18 mouse cellular contexts compared by ENCODE assay signal in the genomic region with DNA sequence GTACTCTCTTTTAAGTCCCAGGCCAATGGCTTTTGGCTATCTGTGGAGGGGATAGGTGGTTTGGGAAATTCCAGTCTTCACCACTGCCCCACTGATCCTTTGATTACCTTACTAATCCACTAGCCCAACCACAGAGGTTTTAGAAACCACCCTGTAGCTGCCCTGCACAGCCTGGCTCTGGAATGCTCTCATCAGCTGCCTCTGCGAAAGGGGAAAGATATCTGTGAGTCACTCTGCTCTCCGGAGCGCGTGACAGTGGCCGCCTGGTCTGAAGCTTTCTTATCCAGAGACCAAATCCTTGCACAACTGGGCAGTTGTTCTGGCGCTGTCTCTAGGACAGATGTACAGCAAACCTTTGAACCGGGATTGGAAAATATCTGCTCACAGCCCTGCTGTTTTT. TPM values are rescaled to one million over a fixed set of nuclear protein-coding genes. Genes with fewer than 3 reads are reported as not detected.
A peak's percentile ranks its signal among the peaks of the same experiment; 100 is the strongest.
DNase-seq lines count a peak whose midpoint lies in the region; ATAC-seq and TF ChIP-seq lines count a peak whose summit lies in the region.
"Had no signal": no experiment of that assay in that cellular context is flagged by ENCODE, and none has a peak within 500 bp of the region (broad histone marks: within the 10 kb centered on the region; RNA-seq: fewer than 3 reads in every experiment).

No protein-coding gene starts in this region.

- H3K79me3 ChIP-seq in C2C12 (ENCODE audit: low read depth): no peaks in the 10 kb centered on the region

- H3K27ac ChIP-seq in intestine, embryonic 15.5 days: 0 out of 2 replicates have a peak overlapping the region, but pooled peaks have one; percentile 7
- no peak overlapping the region for H3K27ac ChIP-seq in hindbrain, postnatal 0 days
- H3K27ac ChIP-seq: hindbrain, embryonic 12.5 days; kidney, postnatal 0 days had no signal

- H3K79me2 ChIP-seq in C2C12 (ENCODE audit: control insufficient read depth, insufficient read depth): peaks cover 6% of the 10 kb centered on the region

- TF ChIP-seq CTCF in C2C12 (IDR thresholded peaks at IDR 0.05; ENCODE audit: control insufficient read depth, insufficient read depth, insufficient read length): no peak
- no peak for TF ChIP-seq CTCF in hindbrain, postnatal 0 days (IDR thresholded peaks at IDR 0.05; ENCODE audit: low read depth)

- no peaks in the 10 kb centered on the region for H3K9me3 ChIP-seq in intestine, embryonic 15.5 days
- H3K9me3 ChIP-seq in hindbrain, postnatal 0 days (ENCODE audit: low read length): no peaks in the 10 kb centered on the region
- H3K9me3 ChIP-seq: hindbrain, embryonic 12.5 days had no signal

- ATAC-seq in intestine, embryonic 15.5 days: peak; percentile 39; the same call in 1 of the 2 replicates
- ATAC-seq in hindbrain, postnatal 0 days: no peak

- no peak overlapping the region for H3K4me2 ChIP-seq in intestine, embryonic 15.5 days (replicated peaks)
- no peak overlapping the region for H3K4me2 ChIP-seq in hindbrain, postnatal 0 days (ENCODE audit: low read depth, low read length)
- H3K4me2 ChIP-seq: hindbrain, embryonic 12.5 days had no signal

- H3ac ChIP-seq in C2C12 (ENCODE audit: control insufficient read depth, insufficient read length, low read depth): no peak overlapping the region

- intact Hi-C loops in heart, postnatal 36 days (cut with DNase I): no loop called here

- peak; percentile 97 for DNase-seq in heart, adult 11 months
- no peak for DNase-seq in heart, postnatal 36 days
- peak; percentile 34 for DNase-seq in brain, adult 2 months (ENCODE audit: low read depth, low spot score)
- DNase-seq in hindbrain, postnatal 0 days (ENCODE audit: low spot score): no peak
- no peak for DNase-seq in embryo, embryonic 10 days (ENCODE audit: low spot score)
- no peak for DNase-seq in spleen, adult 18-20 months
- DNase-seq: cerebellum, adult 11 months; lung, adult 2 months; midbrain, embryonic 14.5 days; thymus, postnatal 25 days had no signal

- 80% methylated on average over 7 of the region's 7 CpGs for WGBS in intestine, embryonic 15.5 days
- 78% methylated on average over 7 of the region's 7 CpGs for WGBS in hindbrain, postnatal 0 days

- H3K4me3 ChIP-seq in C2C12 (ENCODE audit: insufficient read depth, poor library complexity, severe bottlenecking): no peak overlapping the region
- no peak overlapping the region for H3K4me3 ChIP-seq in intestine, embryonic 15.5 days (replicated peaks)
- H3K4me3 ChIP-seq in hindbrain, postnatal 0 days (ENCODE audit: low read length): no peak overlapping the region
- H3K4me3 ChIP-seq: hindbrain, embryonic 12.5 days had no signal

- peaks cover 8% of the 10 kb centered on the region for H3K36me3 ChIP-seq in C2C12 (ENCODE audit: control insufficient read depth, insufficient read depth)
- peaks cover under 1% of the 10 kb centered on the region; the same call in 1 of the 2 replicates for H3K36me3 ChIP-seq in intestine, embryonic 15.5 days
- peaks cover 8% of the 10 kb centered on the region; the same call in 1 of the 2 replicates for H3K36me3 ChIP-seq in hindbrain, postnatal 0 days (ENCODE audit: insufficient read depth, low read length)

- no peaks in the 10 kb centered on the region for H3K27me3 ChIP-seq in C2C12 (ENCODE audit: control insufficient read depth, insufficient read depth, insufficient read length)
- H3K27me3 ChIP-seq in intestine, embryonic 15.5 days (replicated peaks): no peaks in the 10 kb centered on the region
- H3K27me3 ChIP-seq in hindbrain, postnatal 0 days (ENCODE audit: insufficient read depth, low read length): no peaks in the 10 kb centered on the region
- H3K27me3 ChIP-seq: hindbrain, embryonic 12.5 days had no signal

- no peak overlapping the region for H3K9ac ChIP-seq in intestine, embryonic 15.5 days
- no peak overlapping the region for H3K9ac ChIP-seq in hindbrain, postnatal 0 days (replicated peaks; ENCODE audit: low read length)
- H3K9ac ChIP-seq: hindbrain, embryonic 12.5 days had no signal

- H3K4me1 ChIP-seq in intestine, embryonic 15.5 days (replicated peaks): peaks cover 6% of the 10 kb centered on the region
- peaks cover 5% of the 10 kb centered on the region; the same call in 1 of the 2 replicates for H3K4me1 ChIP-seq in hindbrain, postnatal 0 days (ENCODE audit: insufficient read depth, low read length)

TF ChIP-seq in C2C12, 6 proteins besides CTCF, POLR2A, EP300 and RAD21:
- TF ChIP-seq MAX (IDR thresholded peaks at IDR 0.05) (peak; percentile 71), MYOG (IDR thresholded peaks at IDR 0.05; ENCODE audit: control insufficient read depth, extremely low read depth, insufficient read length) (no peak), MYOD1 (IDR thresholded peaks at IDR 0.05; ENCODE audit: control insufficient read depth, insufficient read length, low read depth) (peak; percentile 67), CEBPB (IDR thresholded peaks at IDR 0.05; ENCODE audit: low read depth) (peak; percentile 92), USF1 (IDR thresholded peaks at IDR 0.05; ENCODE audit: low read depth) (peak; percentile 59), FOSL1 (IDR thresholded peaks at IDR 0.05; ENCODE audit: insufficient read depth, low read length, poor library complexity, severe bottlenecking) (peak; percentile 4)

RNA-seq across cellular contexts. Expression of gene Ppp1r27, which starts 3.9 kb away (rescaled TPM):
- under 1 TPM in 1 of 2 experiments, not detected in 1; 0.67 TPM for total RNA-seq in heart, postnatal 36 days (2021)
- polyA plus RNA-seq in C2C12 (2012; fragmentation: generic; extraction: Trizol): 0.12 TPM
- polyA plus RNA-seq in intestine, embryonic 15.5 days (2015; fragmentation: Nextera tagmentation; extraction: Ambion mirVana): not detected in 2 replicates
- not detected in 2 replicates for total RNA-seq in hindbrain, postnatal 0 days (2014; rRNA removed)
- not detected in 2 replicates for polyA plus RNA-seq in hindbrain, postnatal 0 days (2015; fragmentation: Nextera tagmentation; extraction: Ambion mirVana)
- total RNA-seq: left cerebral cortex, adult 8-10 months had no signal
- polyA plus RNA-seq: embryonic facial prominence, embryonic 11.5 days; frontal cortex, adult 2 months; hindbrain, embryonic 12.5 days; midbrain, embryonic 14.5 days; spleen, adult 2 months had no signal

RNA-seq across cellular contexts. Expression of gene Mcrip1, which starts 5.3 kb away (rescaled TPM):
- total RNA-seq in heart, postnatal 36 days (2021): 10 to 100 TPM; 43.1 to 43.7 TPM
- polyA plus RNA-seq in C2C12 (2012; fragmentation: generic; extraction: Trizol): 90.7 TPM
- polyA plus RNA-seq in intestine, embryonic 15.5 days (2015; fragmentation: Nextera tagmentation; extraction: Ambion mirVana): 135 and 142 TPM in 2 replicates
- total RNA-seq in hindbrain, postnatal 0 days (2014; rRNA removed): 144 and 192 TPM in 2 replicates
- polyA plus RNA-seq in hindbrain, postnatal 0 days (2015; fragmentation: Nextera tagmentation; extraction: Ambion mirVana): 250 and 257 TPM in 2 replicates

RNA-seq across cellular contexts. Expression of gene P4hb, which starts 18.2 kb away (rescaled TPM):
- 100 to 1,000 TPM; 252 to 258 TPM for total RNA-seq in heart, postnatal 36 days (2021)
- 519 TPM for polyA plus RNA-seq in C2C12 (2012; fragmentation: generic; extraction: Trizol)
- 992 and 1,107 TPM in 2 replicates for polyA plus RNA-seq in intestine, embryonic 15.5 days (2015; fragmentation: Nextera tagmentation; extraction: Ambion mirVana)
- total RNA-seq in hindbrain, postnatal 0 days (2014; rRNA removed): 147 and 174 TPM in 2 replicates
- 222 TPM in 2 replicates for polyA plus RNA-seq in hindbrain, postnatal 0 days (2015; fragmentation: Nextera tagmentation; extraction: Ambion mirVana)

RNA-seq across cellular contexts. Expression of gene Gcgr, which starts 24.3 kb away (rescaled TPM):
- 1 to 10 TPM in 1 of 2 experiments, under 1 TPM in 1; 0.80 to 1.2 TPM for total RNA-seq in heart, postnatal 36 days (2021)
- polyA plus RNA-seq in C2C12 (2012; fragmentation: generic; extraction: Trizol): not detected
- polyA plus RNA-seq in intestine, embryonic 15.5 days (2015; fragmentation: Nextera tagmentation; extraction: Ambion mirVana): 0.58 and 0.67 TPM in 2 replicates
- total RNA-seq in hindbrain, postnatal 0 days (2014; rRNA removed): 0.99 and 3.1 TPM in 2 replicates
- polyA plus RNA-seq in hindbrain, postnatal 0 days (2015; fragmentation: Nextera tagmentation; extraction: Ambion mirVana): 1.0 TPM in 2 replicates

RNA-seq across cellular contexts. Expression of gene Arhgdia, which starts 26.6 kb away (rescaled TPM):
- 100 to 1,000 TPM; 147 to 150 TPM for total RNA-seq in heart, postnatal 36 days (2021)
- polyA plus RNA-seq in C2C12 (2012; fragmentation: generic; extraction: Trizol): 1,072 TPM
- 559 and 611 TPM in 2 replicates for polyA plus RNA-seq in intestine, embryonic 15.5 days (2015; fragmentation: Nextera tagmentation; extraction: Ambion mirVana)
- 252 and 297 TPM in 2 replicates for total RNA-seq in hindbrain, postnatal 0 days (2014; rRNA removed)
- polyA plus RNA-seq in hindbrain, postnatal 0 days (2015; fragmentation: Nextera tagmentation; extraction: Ambion mirVana): 403 and 425 TPM in 2 replicates

Comparison
In these comparisons a context has a peak if more than half of its experiments do, and no peak if none do; other contexts are left out.
1. DNase-seq: peak in heart, adult 11 months (single experiment) and brain, adult 2 months (single experiment); none in heart, postnatal 36 days (0 of 2), hindbrain, postnatal 0 days (single experiment), embryo, embryonic 10 days (single experiment) and spleen, adult 18-20 months (0 of 2).